Mouse (Mus musculus) Patski (cell line): ENCODE results near the gene Sh2b2. TPM values are rescaled to one million over a fixed set of nuclear protein-coding genes. Genes with fewer than 3 reads are reported as not detected.

ENCODE experiments used
- ATAC-seq: fragments of 100-300 bp; one replicate; pipeline ENCODE4 v1.8.0; 2021
- CTCF ChIA-PET: fragments of 350-600 bp; sonication (Branson Sonifier 250); formaldehyde crosslinking; loops from one replicate; lab custom pipeline; 2022; ENCODE audit warnings: inconsistent platforms; lab: Charles Lee
- POLR2A ChIA-PET: fragments of 350-600 bp; sonication (Branson Sonifier 250); formaldehyde crosslinking; loops from one replicate; lab custom pipeline; 2022; ENCODE audit warnings: antibody characterized with exemption, inconsistent platforms; lab: Charles Lee
- DNase-seq: peaks from one replicate; pipeline ENCODE4 v3.0.0-alpha.2; 2011; ENCODE audit warnings: low read depth, low spot score
- H3K27me3 ChIP-seq: fragments of 371-371 bp; one replicate; pipeline ENCODE4 v1.5.1; 2021
- CTCF ChIP-seq: fragments of 100-300 bp; IDR thresholded peaks from one replicate; pipeline ENCODE4 v1.5.1; 2021
- in situ Hi-C: fragments of 300-500 bp; cut with MboI; formaldehyde crosslinking; loops from 3 replicates; pipeline ENCODE4 v1.11.1; 2018; ENCODE audit warnings: low pct_unique_long_range_greater_than_20kb, mixed read lengths
- polyA plus RNA-seq: library from polyadenylated mRNA; unstranded; gene quantifications from one replicate; pipeline ENCODE4 v1.2.3, GENCODE M21; 2021

Sh2b2 gene
- polyA plus RNA-seq, 1 experiment from 2014 or later, result 8.3 TPM

GRCm38 (mm10) chr5:136243851-136244761 lies 2.2 kb downstream of the Sh2b2 start:
- H3K27me3 ChIP-seq, result no peaks in the 10 kb centered on the region
- CTCF ChIA-PET, result interaction anchor here (1.3 to 2.6 kb wide), 3 partner anchors 11 to 42 kb away, joined by 4 to 11 read pairs (median 5); no protein-coding TSS in a partner anchor
- no peak for TF ChIP-seq CTCF
- POLR2A ChIA-PET, result interaction anchor here (0.6 to 1.3 kb wide), 5 partner anchors 10 to 840 kb away, joined by 3 to 5 read pairs (median 3); partner anchors contain the start of gene Orai2
- in situ Hi-C loops, result no loop called here
- DNase-seq (no peak), ATAC-seq (peak; percentile 44)

DNA sequence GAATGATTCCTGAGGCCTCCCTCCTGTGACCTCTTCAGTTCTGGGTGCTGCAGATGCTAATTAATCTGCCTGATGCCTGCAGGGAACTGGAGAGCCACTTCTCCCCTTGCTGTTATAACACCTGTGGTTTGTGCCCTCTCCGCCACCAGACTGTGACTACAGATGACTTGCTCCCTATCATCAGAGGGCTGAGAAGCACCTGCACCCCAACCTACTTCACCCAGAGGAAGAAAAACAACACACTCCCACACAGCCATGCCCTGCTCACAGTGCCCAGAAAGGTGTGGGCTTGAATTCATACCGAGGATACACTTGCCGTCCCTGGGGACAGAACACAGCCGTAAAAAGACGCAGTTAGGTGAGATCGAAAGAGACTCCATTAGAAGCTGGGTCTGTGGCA lies 5.2 kb downstream of the Sh2b2 start:
- POLR2A ChIA-PET, result no interaction called here
- no peak for DNase-seq
- no peaks in the 10 kb centered on the region for H3K27me3 ChIP-seq
- no peak for ATAC-seq
- CTCF ChIA-PET, result no interaction called here
- no peak for TF ChIP-seq CTCF
- in situ Hi-C loops, result no loop called here

GRCm38 (mm10) chr5:136240381-136240780 lies 6.0 kb downstream of the Sh2b2 start:
- ATAC-seq, result no peak
- POLR2A ChIA-PET, result no interaction called here
- no peak for DNase-seq
- TF ChIP-seq CTCF, result no peak
- in situ Hi-C loops, result no loop called here
- no peaks in the 10 kb centered on the region for H3K27me3 ChIP-seq
- CTCF ChIA-PET, result no interaction called here

DNA sequence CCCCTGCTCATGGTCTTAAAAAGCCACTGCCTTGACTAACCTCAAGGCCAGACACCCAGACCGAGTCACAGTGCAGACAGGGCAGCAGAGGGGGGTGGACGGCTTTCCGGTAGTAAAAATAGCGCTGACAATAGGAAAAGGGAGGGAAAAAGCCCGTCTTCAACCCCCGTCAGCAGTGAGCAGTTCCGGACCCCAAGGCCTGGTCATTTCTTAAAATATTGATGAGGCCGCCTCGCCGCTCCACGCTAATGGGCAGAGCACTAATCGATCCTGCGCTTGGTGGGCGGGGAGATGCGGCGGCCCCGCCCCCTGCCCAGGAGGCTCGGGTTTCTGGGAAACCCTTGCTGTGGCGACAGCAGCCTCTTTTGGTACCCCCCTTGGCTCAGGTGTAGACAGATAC lies 8.7 kb downstream of the Sh2b2 start:
- ChIA-PET CTCF (interaction anchor here (0.7 kb wide), 1 partner anchor 15 kb away, joined by 3 read pairs; no protein-coding TSS in a partner anchor), POLR2A (interaction anchor here (0.7 kb wide), 1 partner anchor 660 kb away, joined by 3 read pairs; no protein-coding TSS in a partner anchor)
- no peak for DNase-seq
- no peaks in the 10 kb centered on the region for H3K27me3 ChIP-seq
- TF ChIP-seq CTCF, result no peak
- no peak for ATAC-seq
- in situ Hi-C loops, result no loop called here

DNA sequence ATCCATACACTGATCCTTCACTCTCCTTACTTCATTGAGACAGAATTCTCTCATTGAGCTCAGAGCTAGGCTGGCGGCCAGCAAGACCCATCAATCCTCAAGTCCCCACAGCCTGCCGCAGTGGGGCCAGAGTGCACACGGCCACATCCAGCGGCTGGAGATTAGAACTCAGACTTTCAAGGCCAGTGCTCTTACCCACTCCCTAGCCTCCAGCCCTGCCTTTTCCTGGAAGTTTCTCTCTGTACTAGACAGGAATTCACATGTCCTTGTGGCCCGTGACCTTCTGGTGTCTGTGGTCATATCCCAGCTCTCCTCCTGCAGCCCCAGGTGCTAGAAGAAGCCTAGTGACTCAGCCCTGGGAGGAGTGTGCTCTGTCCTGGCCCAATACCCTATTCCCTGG lies 9.7 kb downstream of the Sh2b2 start:
- in situ Hi-C loops, result no loop called here
- H3K27me3 ChIP-seq, result no peaks in the 10 kb centered on the region
- ChIA-PET CTCF (interaction anchor here (0.7 kb wide), 1 partner anchor 16 kb away, joined by 3 read pairs; no protein-coding TSS in a partner anchor), POLR2A (no interaction called here)
- ATAC-seq (peak; percentile 8), DNase-seq (no peak)
- TF ChIP-seq CTCF, result no peak

- DNase-seq (no peak), ATAC-seq (no peak)
- ChIA-PET POLR2A (no interaction called here), CTCF (interaction anchor here (1.4 kb wide), 1 partner anchor 21 kb away, joined by 3 read pairs; no protein-coding TSS in a partner anchor)
- in situ Hi-C loops, result no loop called here
- no peak for TF ChIP-seq CTCF
- H3K27me3 ChIP-seq, result no peaks in the 10 kb centered on the region
Observed at GRCm38 (mm10) chr5:136230348-136231035, 15.9 kb downstream of the Sh2b2 start.

GRCm38 (mm10) chr5:136226246-136226876 lies 20.0 kb downstream of the Sh2b2 start:
- no peak for ATAC-seq
- DNase-seq, result no peak
- ChIA-PET CTCF (interaction anchor here (1.3 to 1.4 kb wide), 2 partner anchors 18 to 24 kb away, joined by 5 to 7 read pairs; no protein-coding TSS in a partner anchor), POLR2A (no interaction called here)
- in situ Hi-C loops, result no loop called here
- no peaks in the 10 kb centered on the region for H3K27me3 ChIP-seq
- TF ChIP-seq CTCF, result no peak

DNA sequence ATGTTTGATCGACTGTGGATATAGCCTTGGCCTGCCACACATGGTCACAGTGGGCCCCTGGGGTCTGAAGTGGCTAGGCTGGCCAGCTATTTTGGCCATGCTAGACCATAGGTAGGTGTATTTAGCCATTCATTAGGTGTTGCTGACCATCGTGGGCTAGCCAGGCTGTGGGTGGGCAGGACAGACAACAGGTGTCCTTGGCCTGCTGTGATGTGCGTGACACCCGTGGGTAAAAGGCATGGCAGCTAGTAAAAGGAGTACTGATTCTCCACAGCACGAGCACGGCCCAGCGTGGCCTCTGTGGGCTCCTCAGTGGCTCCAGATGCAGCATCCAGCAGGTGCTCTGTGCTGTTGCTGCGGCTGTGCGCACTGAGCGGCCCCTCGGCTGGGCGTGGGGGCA lies 27.8 kb downstream of the Sh2b2 start:
- DNase-seq (no peak), ATAC-seq (no peak)
- ChIA-PET CTCF (interaction anchor here (2.5 kb wide), 1 partner anchor 34 kb away, joined by 8 read pairs; no protein-coding TSS in a partner anchor), POLR2A (interaction anchor here (1.1 to 1.2 kb wide), 2 partner anchors 10 to 34 kb away, joined by 3 to 4 read pairs; no protein-coding TSS in a partner anchor)
- in situ Hi-C loops, result no loop called here
- TF ChIP-seq CTCF, result no peak
- no peaks in the 10 kb centered on the region for H3K27me3 ChIP-seq

- TF ChIP-seq CTCF, result no peak
- DNase-seq, result no peak
- H3K27me3 ChIP-seq, result no peaks in the 10 kb centered on the region
- in situ Hi-C loops, result no loop called here
- CTCF ChIA-PET, result interaction anchor here (2.5 to 2.9 kb wide), 2 partner anchors 16 to 35 kb away, joined by 8 to 9 read pairs; no protein-coding TSS in a partner anchor
- ATAC-seq, result no peak
- POLR2A ChIA-PET, result interaction anchor here (1.1 to 1.2 kb wide), 2 partner anchors 11 to 35 kb away, joined by 3 to 4 read pairs; no protein-coding TSS in a partner anchor
Observed at GRCm38 (mm10) chr5:136217932-136218381, 28.4 kb downstream of the Sh2b2 start.
